Mouse (Mus musculus): ENCODE results near the gene Slc25a21. TPM values are rescaled to one million over a fixed set of nuclear protein-coding genes. Genes with fewer than 3 reads are reported as not detected.

Slc25a21 gene
- total RNA-seq, 2 experiments from 2014 or later, result 0.65 to 1.0 TPM

GRCm38 (mm10) chr12:56785250-56785649 is 412.0 kb downstream of the Slc25a21 start:
- no peak for DNase-seq (ENCODE audit: low spot score in 2 of 2)

- DNase-seq (ENCODE audit: low spot score in 2 of 2), result peak in 1 of 2 experiments; percentile 22
These were observed 416.1 kb downstream of the Slc25a21 start for GRCm38 (mm10) chr12:56781196-56781595.

- DNase-seq (ENCODE audit: low spot score in 2 of 2), result no peak
These were observed 417.7 kb downstream of the Slc25a21 start for GRCm38 (mm10) chr12:56779621-56780020.

- no peak for DNase-seq (ENCODE audit: low spot score in 2 of 2)
These were observed 423.3 kb downstream of the Slc25a21 start for GRCm38 (mm10) chr12:56773941-56774340.

- DNase-seq (ENCODE audit: low spot score in 2 of 2), result no peak
These were observed 427.9 kb downstream of the Slc25a21 start for GRCm38 (mm10) chr12:56769421-56769820.

GRCm38 (mm10) chr12:56767474-56767873 is 429.8 kb downstream of the Slc25a21 start:
- no peak for DNase-seq (ENCODE audit: low spot score in 2 of 2)

- no peak for DNase-seq (ENCODE audit: low spot score in 2 of 2)
These were observed 460.2 kb downstream of the Slc25a21 start for GRCm38 (mm10) chr12:56737104-56737503.

GRCm38 (mm10) chr12:56727631-56728030 is 469.6 kb downstream of the Slc25a21 start:
- DNase-seq (ENCODE audit: low spot score in 2 of 2), result no peak

- no peak for DNase-seq (ENCODE audit: low spot score in 2 of 2)
These were observed 478.6 kb downstream of the Slc25a21 start for GRCm38 (mm10) chr12:56718707-56719051.

- no peak for DNase-seq (ENCODE audit: low spot score in 2 of 2)
These were observed 479.1 kb downstream of the Slc25a21 start for GRCm38 (mm10) chr12:56717971-56718706.

GRCm38 (mm10) chr12:56701004-56701403 is 496.3 kb downstream of the Slc25a21 start:
- no peak for DNase-seq (ENCODE audit: low spot score in 2 of 2)

GRCm38 (mm10) chr12:56699915-56700900 is 497.1 kb downstream of the Slc25a21 start:
- no peak for DNase-seq (ENCODE audit: low spot score in 2 of 2)

- no peak for DNase-seq (ENCODE audit: low spot score in 2 of 2)
These were observed 497.9 kb downstream of the Slc25a21 start for GRCm38 (mm10) chr12:56699351-56699750.

GRCm38 (mm10) chr12:56698191-56698980 is 498.9 kb downstream of the Slc25a21 start:
- no peak for DNase-seq (ENCODE audit: low spot score in 2 of 2)

GRCm38 (mm10) chr12:56697785-56698184 is 499.5 kb downstream of the Slc25a21 start:
- no peak for DNase-seq (ENCODE audit: low spot score in 2 of 2)

GRCm38 (mm10) chr12:56697011-56697740 is 500.1 kb downstream of the Slc25a21 start:
- no peak for DNase-seq (ENCODE audit: low spot score in 2 of 2)

- DNase-seq (ENCODE audit: low spot score in 2 of 2), result no peak
These were observed 500.9 kb downstream of the Slc25a21 start for GRCm38 (mm10) chr12:56696174-56697010.

- DNase-seq (ENCODE audit: low spot score in 2 of 2), result peak in 1 of 2 experiments; percentile 43
These were observed 501.7 kb downstream of the Slc25a21 start for GRCm38 (mm10) chr12:56695358-56696173.

- DNase-seq (ENCODE audit: low spot score in 2 of 2), result no peak
These were observed 502.3 kb downstream of the Slc25a21 start for GRCm38 (mm10) chr12:56694936-56695335.
